Mouse (Mus musculus): Measurements from ENCODE around the gene Irf8. TPM values are rescaled to one million over a fixed set of nuclear protein-coding genes. Genes with fewer than 3 reads are reported as not detected.

Irf8 gene
- total and polyA plus RNA-seq, 3 experiments, result 11.9 to 74.7 (median 41.9) TPM

GRCm38 (mm10) chr8:120751226-120752081 is 15.3 kb downstream of the Irf8 start:
- DNase-seq, result no peak

GRCm38 (mm10) chr8:120752082-120752452 is 15.9 kb downstream of the Irf8 start:
- DNase-seq, result peak; percentile 89

GRCm38 (mm10) chr8:120753476-120753875 is 17.3 kb downstream of the Irf8 start:
- DNase-seq, result no peak

- DNase-seq, result no peak
Measured at GRCm38 (mm10) chr8:120755306-120756297, 19.4 kb downstream of the Irf8 start.

DNA sequence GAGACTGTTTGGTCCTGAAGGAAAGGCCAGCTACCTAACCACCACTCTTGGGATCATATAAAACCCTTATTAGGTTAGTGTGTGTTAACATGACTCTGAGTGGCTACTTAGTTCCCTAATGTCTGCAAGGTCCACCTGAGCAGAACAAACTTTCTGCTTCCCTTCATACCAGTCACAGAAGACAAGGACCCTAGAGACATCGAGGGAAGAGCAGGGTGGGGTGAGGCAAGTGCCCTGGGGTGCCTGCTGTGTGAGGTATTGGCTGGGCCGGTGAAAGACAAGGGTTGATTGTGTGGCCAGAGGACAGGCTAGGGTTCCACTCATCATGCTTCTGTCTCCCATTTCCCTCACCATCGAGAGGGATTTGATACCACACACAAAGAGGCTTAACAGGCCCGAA is 21.8 kb downstream of the Irf8 start:
- no peak for DNase-seq

- peak; percentile 65 for DNase-seq
Measured at GRCm38 (mm10) chr8:120759847-120760246, 23.7 kb downstream of the Irf8 start.

GRCm38 (mm10) chr8:120760341-120761215 is 24.4 kb downstream of the Irf8 start:
- DNase-seq, result no peak

DNA sequence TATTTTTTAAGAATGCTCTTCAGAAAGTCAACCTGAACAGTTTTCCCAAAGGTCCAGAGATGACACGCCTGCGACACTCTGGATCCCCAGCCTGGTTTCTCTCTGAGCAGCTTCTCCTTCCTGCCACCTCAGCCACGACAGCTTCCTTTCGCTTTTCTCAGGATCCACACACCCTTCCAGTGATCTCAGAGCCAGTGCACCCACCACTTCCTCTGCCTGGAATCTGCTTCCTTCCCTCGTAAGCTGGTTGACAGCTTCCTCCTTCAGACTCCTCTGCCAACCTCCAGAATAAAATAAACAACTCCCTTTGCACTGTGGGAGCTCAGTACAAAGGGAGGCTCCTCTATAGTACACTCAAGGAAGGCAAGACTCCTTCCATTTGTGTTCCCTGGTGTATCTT is 27.1 kb downstream of the Irf8 start:
- no peak for DNase-seq

DNA sequence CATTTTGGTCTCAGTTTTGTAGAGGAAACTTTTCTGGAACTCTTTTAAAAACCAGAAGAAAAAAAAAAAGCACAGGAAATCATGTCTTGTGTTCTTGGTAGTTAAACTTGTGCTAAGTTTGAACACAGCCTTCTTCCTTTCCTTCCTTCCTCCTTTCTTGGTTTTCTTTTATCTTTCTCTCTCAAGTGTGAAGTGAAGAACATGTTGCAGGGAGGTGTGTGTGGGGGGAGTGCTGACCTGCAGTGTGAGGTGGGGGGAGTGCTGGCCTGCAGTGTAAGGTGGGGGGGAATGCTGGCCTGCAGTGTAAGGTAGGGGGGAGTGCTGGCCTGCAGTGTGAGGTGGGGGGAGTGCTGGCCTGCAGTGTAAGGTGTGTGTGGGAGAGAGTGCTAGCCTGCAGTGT is 28.5 kb downstream of the Irf8 start:
- no peak for DNase-seq

DNA sequence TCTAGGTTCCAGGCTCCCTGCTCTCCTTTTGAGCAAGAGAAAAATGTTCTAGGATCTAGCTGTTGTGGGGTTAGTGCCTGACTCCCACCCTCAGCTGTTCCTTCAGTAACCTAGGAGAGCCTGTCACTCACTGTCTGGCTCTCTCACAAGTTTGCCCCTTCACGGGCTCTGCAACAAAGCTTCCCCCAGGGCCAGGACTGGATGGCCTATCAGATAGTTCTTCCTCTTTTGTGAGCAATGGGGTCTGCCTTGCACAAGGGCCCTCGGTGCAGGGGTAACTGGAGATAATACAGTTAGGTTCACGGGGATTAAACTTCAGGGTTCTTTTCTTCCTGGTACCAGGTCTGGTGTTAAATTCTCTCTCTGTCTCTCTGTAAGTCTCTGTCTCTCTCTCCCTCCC is 30.5 kb downstream of the Irf8 start:
- no peak for DNase-seq

DNA sequence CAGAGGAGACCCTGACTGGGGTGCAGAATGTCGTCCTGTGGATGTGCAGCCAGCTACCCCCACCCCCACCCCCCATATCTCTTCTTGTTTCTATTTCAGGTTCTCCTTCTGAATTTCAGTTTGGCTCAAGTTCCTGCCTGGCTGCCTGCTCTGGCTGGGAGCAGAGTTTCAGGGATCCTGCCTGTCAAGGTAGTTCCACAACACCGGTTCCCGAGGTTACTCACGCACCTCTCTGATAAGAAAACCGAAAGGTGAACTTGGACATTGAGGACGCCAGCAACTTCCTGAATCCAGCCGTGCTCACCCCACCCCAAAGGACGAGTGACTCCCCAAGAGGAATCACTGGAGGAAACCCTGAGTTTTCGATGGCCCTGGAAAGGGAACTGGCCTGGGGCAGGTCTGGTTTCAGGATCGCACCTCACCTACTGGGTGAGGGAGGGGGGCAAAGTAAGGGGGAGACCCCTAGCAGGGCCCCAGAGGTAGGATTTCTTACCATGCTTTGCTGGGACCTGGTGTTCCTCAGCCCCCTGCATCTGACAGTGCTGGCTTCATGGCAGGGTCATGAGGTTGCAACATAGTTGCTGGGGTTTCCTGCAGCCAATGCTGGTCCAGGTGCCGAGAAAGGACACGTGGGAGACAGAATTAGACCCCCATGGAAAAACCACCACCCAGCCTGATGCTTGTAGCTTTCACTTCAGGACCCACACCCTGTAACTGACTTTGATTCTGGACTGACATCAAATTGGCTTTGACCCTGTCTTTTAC is 32.5 kb downstream of the Irf8 start:
- no peak for DNase-seq

DNA sequence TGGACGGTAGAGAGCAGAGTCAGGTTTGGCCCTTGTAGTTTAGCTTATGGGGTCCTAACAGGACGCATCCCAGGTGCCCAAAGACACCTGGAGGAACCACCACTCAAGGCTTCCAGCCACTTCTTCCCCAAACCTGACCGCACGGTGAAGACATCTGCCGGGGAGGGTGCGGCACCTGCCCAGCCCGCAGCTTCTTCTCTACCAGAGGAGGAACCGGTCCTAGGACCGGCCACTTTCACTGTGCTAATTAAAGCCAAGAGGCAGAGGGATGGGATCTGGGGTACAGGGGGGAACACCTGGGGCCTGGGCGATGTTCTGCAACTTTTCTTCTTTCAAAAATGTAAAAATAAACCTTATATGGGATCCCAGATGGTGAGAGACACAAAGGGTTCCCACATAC is 41.0 kb downstream of the Irf8 start:
- no peak for DNase-seq

DNA sequence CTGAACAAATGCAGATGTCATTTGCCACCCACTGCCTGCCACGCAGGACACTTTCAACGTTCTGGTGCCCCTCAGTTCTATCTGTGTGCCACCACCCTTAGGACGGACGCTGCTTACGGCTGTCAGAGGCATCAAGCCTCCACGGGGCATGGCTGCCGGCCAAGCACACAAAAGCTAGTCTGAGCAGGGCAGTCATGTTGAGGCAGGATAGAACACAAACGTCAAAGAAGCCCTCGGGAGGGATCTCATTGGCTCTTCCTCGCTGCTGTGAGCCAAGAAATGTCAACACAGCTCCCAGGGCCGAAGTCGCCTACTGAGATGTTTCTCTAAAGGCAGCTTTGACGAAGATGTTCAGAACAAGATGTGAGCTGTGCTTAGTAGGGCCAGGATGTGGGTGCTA is 41.6 kb downstream of the Irf8 start:
- no peak for DNase-seq

DNA sequence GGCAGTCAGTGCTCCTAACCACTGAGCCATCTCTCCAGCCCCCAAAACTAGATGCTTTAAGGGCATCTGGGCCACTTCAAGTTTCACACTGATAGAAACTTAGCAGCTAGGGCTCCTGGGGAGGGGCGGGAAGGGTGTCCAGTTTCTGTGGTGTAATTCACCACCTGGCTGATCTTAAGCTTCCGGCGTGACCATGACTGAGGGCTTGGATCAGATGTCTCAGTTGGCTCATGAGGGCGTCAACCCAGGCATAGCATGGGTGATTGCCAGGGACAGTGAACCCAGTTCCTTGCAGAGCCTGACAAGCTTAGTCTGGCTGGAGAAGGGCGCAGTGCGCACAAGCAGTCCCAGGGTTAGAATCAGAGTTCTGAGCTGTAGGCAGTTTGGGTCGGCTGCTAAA is 42.9 kb downstream of the Irf8 start:
- no peak for DNase-seq

GRCm38 (mm10) chr8:120783781-120784180 is 47.6 kb downstream of the Irf8 start:
- no peak for DNase-seq

DNA sequence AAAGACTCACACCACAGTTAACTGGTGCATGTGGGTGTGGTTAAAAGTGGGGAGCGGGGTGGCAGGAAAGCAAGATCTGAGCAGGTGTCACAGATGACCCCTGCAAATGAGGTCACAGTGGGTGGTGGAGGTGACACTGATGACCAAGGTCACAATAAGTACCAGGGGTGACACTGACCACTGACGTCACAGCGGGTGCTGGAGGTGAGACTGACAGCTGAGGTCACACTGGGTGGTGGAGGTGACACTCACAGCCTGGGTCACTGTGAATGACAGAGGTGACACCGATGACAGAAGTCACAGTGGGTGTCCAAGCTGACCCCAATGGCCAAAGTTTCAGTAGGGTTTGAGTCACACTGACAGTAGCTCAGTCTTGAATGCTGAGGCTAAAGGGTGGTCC is 50.6 kb downstream of the Irf8 start:
- no peak for DNase-seq

DNA sequence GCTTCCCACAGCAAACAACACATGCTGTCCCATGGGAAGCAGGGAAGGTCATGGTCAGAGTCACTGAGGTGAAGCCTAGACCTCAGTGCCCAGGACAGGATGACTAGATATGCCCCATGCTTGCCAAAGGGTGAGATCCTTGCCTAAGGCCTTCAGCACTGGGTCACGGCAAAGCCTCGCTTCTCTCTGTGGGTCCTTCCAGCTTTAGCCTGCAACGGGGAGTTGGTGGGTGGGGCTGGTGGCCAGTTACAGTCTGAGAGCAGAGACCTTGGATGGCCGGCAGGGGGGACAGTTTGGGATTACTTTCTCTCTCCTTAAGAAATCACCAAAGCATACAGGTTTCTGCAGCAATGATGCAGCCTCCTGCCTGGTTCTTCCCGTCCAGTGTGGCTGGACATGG is 51.5 kb downstream of the Irf8 start:
- peak; percentile 46 for DNase-seq

GRCm38 (mm10) chr8:120792710-120793109 is 56.6 kb downstream of the Irf8 start:
- no peak for DNase-seq

DNA sequence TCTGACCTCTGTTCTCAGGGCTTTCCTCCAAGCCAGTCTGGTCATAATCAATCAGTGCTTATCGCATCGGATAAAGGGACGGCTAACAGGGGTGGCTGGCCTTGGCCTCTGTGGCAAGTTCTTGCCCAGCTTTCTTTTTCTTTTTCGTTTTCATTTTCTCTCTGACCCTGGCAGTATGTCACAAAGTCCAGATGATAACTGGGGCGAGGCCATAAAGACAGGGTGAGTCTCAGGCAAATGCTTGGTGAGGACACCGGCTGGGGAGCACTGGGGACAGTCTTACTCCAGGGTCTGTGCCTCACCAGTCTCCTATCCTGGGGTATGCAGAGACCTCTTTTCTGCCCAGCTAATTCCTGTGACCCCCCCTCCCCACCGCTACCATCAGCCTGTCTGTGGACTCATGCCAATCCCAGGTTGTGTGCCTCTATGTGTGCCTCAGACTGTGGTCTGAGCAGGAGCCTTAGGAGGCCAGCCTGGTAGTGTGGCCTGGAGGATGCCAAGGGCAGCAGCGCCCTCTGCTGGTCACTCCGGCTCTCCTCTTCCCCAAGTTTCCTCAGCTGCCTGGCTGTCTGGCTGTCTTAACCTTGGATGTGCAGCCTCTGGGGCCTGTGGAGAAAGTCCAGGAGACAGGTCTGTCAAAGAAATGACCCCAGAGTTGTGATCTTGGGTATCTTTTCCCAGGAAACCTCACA is 59.9 kb downstream of the Irf8 start:
- DNase-seq, result peak; percentile 85

DNA sequence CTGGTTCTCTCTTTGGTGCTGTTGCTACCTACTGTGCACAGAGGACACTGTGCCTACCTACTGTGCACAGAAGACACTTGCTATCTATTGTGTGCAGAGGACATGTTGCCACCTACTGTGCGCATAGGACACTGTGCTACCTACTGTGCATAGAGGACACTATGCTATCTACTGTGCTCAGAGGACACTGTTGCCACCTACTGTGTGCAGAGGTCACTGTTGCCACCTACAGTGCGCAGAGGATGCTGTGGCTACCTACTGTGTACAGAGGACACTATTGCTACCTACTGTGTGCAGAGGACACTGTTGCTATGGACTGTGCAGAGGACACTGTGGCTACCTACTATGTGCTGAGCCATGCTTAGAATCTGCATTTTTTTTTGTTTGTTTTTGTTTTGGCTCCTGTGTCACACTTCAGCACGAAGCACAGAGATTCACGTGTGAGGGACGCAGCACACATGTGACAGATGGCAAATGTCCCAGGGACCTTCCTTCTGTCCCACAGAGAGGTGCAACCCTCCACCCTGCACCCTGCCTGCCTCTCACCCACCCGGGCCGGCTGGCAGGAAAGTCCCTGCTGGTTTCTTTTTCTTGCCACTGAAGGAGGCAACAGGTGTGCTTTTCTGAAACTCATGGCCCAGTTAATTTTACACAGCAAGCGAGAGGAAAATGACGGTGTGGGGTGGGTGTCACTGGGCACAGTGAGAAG is 61.0 kb downstream of the Irf8 start:
- no peak for DNase-seq

All from adrenal gland, adult 2 months (tissue).